Mouse (Mus musculus): ENCODE results near the gene Actl6b. TPM values are rescaled to one million over a fixed set of nuclear protein-coding genes. Genes with fewer than 3 reads are reported as not detected.
"Not testable (repeated sequence)": the region's sequence is repeated elsewhere in the genome, so short reads cannot be mapped to it uniquely, and the experiment has no call there.

The Actl6b gene
- polyA plus RNA-seq, 1 experiment from 2014 or later = 285 TPM

- Histone ChIP-seq H3K9me3 (no peaks in the 10 kb centered on the region), H3K4me3 (no peak overlapping the region), H3K36me3 (no peaks in the 10 kb centered on the region), H3K4me1 (replicated peaks) (peaks cover 8% of the 10 kb centered on the region), H3K27me3 (peaks cover 10% of the 10 kb centered on the region), H3K9ac (no peak overlapping the region), H3K27ac (replicated peaks) (no peak overlapping the region), H3K4me2 (no peak overlapping the region)
- 77% methylated on average over 5 of the region's 5 CpGs for WGBS
- ATAC-seq (ENCODE audit: low FRiP score, low read depth) = no peak
These were observed 59.8 kb downstream of the Actl6b start for GRCm38 (mm10) chr5:137613076-137613475.

- Histone ChIP-seq H3K4me3 (no peak within 1 kb of the TSS), H3K27ac (replicated peaks) (no peak within 1 kb of the TSS), H3K9ac (no peak within 1 kb of the TSS), H3K27me3 (peaks cover 6% of the 10 kb centered on the region; the same call in 1 of the 2 replicates), H3K9me3 (no peaks in the 10 kb centered on the region), H3K36me3 (no peaks in the 10 kb centered on the region), H3K4me2 (no peak within 1 kb of the TSS), H3K4me1 (replicated peaks) (peaks cover 3% of the 10 kb centered on the region)
- ATAC-seq (ENCODE audit: low FRiP score, low read depth) = no peak
- 66% methylated on average over 11 of the region's 11 CpGs for WGBS
These were observed 60.2 kb downstream of the Actl6b start, which contains the start of gene Pcolce for GRCm38 (mm10) chr5:137613550-137613949. Gene Pcolce, minus strand, starts transcription at chr5:137613784.

GRCm38 (mm10) chr5:137614921-137615320, 61.6 kb downstream of the Actl6b start:
- 93% methylated on average over 2 of the region's 2 CpGs for WGBS
- not testable (repeated sequence) for H3K4me2 ChIP-seq; H3K27ac ChIP-seq (replicated peaks); H3K9ac ChIP-seq; H3K4me3 ChIP-seq; ATAC-seq (ENCODE audit: low FRiP score, low read depth); H3K9me3 ChIP-seq; H3K36me3 ChIP-seq; H3K4me1 ChIP-seq (replicated peaks); H3K27me3 ChIP-seq

DNA sequence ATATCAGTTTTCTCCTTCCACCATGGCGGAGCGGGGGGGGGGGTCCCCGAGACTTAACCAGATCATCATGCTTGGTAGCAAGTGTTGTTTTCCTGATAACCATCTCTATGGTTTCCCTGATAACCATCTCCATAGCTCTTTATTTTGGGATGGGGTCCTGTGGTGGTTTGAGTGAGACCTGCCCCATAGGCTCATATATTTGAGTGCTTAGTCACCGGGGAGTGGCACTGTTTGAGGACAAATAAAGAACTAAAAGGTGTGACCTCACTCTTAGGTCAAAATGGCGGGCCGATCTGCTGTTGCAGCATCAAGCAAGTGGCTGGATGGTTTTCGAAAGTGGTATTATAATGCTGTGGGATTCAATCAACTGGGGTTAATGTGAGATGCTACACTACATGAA, 62.0 kb downstream of the Actl6b start:
- H3K27ac ChIP-seq (replicated peaks) = no peak overlapping the region
- WGBS = 94% methylated on average over 7 of the region's 7 CpGs
- ATAC-seq (ENCODE audit: low FRiP score, low read depth) = no peak
- no peaks in the 10 kb centered on the region for H3K9me3 ChIP-seq
- H3K4me3 ChIP-seq = no peak overlapping the region
- no peaks in the 10 kb centered on the region for H3K27me3 ChIP-seq
- H3K36me3 ChIP-seq = no peaks in the 10 kb centered on the region
- no peaks in the 10 kb centered on the region for H3K4me1 ChIP-seq (replicated peaks)
- H3K4me2 ChIP-seq = no peak overlapping the region
- H3K9ac ChIP-seq = no peak overlapping the region

Small RNA genes within 50 kb of the gene (microRNA-seq; reads per million reads assigned to microRNA genes)
- gene Mir6418 = 1.1 reads per million

Other genes starting within 250 kb of the Actl6b start
- 100 and 103 TPM in 2 replicates for gene Srrt, start 245.8 kb upstream of the Actl6b start, polyA plus RNA-seq (2015; fragmentation: Nextera tagmentation; extraction: Ambion mirVana)
- 17.3 TPM in 2 replicates for gene Trip6, start 239.1 kb upstream of the Actl6b start, polyA plus RNA-seq (2015; fragmentation: Nextera tagmentation; extraction: Ambion mirVana)
- 24.6 and 26.8 TPM in 2 replicates for gene Slc12a9, start 219.9 kb upstream of the Actl6b start, polyA plus RNA-seq (2015; fragmentation: Nextera tagmentation; extraction: Ambion mirVana)
- 8.2 and 8.4 TPM in 2 replicates for gene Ephb4, start 203.4 kb upstream of the Actl6b start, polyA plus RNA-seq (2015; fragmentation: Nextera tagmentation; extraction: Ambion mirVana)
- 0.18 TPM in 2 replicates for gene Zan, start 76.5 kb upstream of the Actl6b start, polyA plus RNA-seq (2015; fragmentation: Nextera tagmentation; extraction: Ambion mirVana)
- 81.0 and 81.8 TPM in 2 replicates for gene Pop7, start 51.0 kb upstream of the Actl6b start, polyA plus RNA-seq (2015; fragmentation: Nextera tagmentation; extraction: Ambion mirVana)
- 16.4 and 18.4 TPM in 2 replicates for gene Gigyf1, start 35.0 kb upstream of the Actl6b start, polyA plus RNA-seq (2015; fragmentation: Nextera tagmentation; extraction: Ambion mirVana)
- gene Epo, start 20.3 kb upstream of the Actl6b start, polyA plus RNA-seq (2015; fragmentation: Nextera tagmentation; extraction: Ambion mirVana) = not detected in 2 replicates
- gene Gnb2, start 20.0 kb upstream of the Actl6b start, polyA plus RNA-seq (2015; fragmentation: Nextera tagmentation; extraction: Ambion mirVana) = 516 and 544 TPM in 2 replicates
- gene Tfr2, start 16.3 kb downstream of the Actl6b start, polyA plus RNA-seq (2015; fragmentation: Nextera tagmentation; extraction: Ambion mirVana) = 6.1 and 6.4 TPM in 2 replicates
- gene Mospd3, start 47.5 kb downstream of the Actl6b start, polyA plus RNA-seq (2015; fragmentation: Nextera tagmentation; extraction: Ambion mirVana) = 59.7 and 73.5 TPM in 2 replicates
- gene Pcolce, start 60.3 kb downstream of the Actl6b start, polyA plus RNA-seq (2015; fragmentation: Nextera tagmentation; extraction: Ambion mirVana) = 16.6 and 19.4 TPM in 2 replicates
- gene Fbxo24, start 75.5 kb downstream of the Actl6b start, polyA plus RNA-seq (2015; fragmentation: Nextera tagmentation; extraction: Ambion mirVana) = 0.12 and 0.31 TPM in 2 replicates
- 17.2 and 18.2 TPM in 2 replicates for gene Lrch4, start 75.6 kb downstream of the Actl6b start, polyA plus RNA-seq (2015; fragmentation: Nextera tagmentation; extraction: Ambion mirVana)
- gene Gm20605, start 75.7 kb downstream of the Actl6b start, polyA plus RNA-seq (2015; fragmentation: Nextera tagmentation; extraction: Ambion mirVana) = 7.4 and 9.2 TPM in 2 replicates
- gene Sap25, start 87.8 kb downstream of the Actl6b start, polyA plus RNA-seq (2015; fragmentation: Nextera tagmentation; extraction: Ambion mirVana) = 5.5 and 6.1 TPM in 2 replicates
- 0.09 and 0.12 TPM in 2 replicates for gene Irs3, start 92.2 kb downstream of the Actl6b start, polyA plus RNA-seq (2015; fragmentation: Nextera tagmentation; extraction: Ambion mirVana)
- gene Agfg2, start 131.2 kb downstream of the Actl6b start, polyA plus RNA-seq (2015; fragmentation: Nextera tagmentation; extraction: Ambion mirVana) = 20.2 and 20.3 TPM in 2 replicates
- gene Nyap1, start 188.1 kb downstream of the Actl6b start, polyA plus RNA-seq (2015; fragmentation: Nextera tagmentation; extraction: Ambion mirVana) = 44.1 and 48.5 TPM in 2 replicates
- 84.5 and 88.6 TPM in 2 replicates for gene Tsc22d4, start 192.2 kb downstream of the Actl6b start, polyA plus RNA-seq (2015; fragmentation: Nextera tagmentation; extraction: Ambion mirVana)
- 43.4 and 44.7 TPM in 2 replicates for gene Ppp1r35, start 225.3 kb downstream of the Actl6b start, polyA plus RNA-seq (2015; fragmentation: Nextera tagmentation; extraction: Ambion mirVana)
- gene Mepce, start 234.1 kb downstream of the Actl6b start, polyA plus RNA-seq (2015; fragmentation: Nextera tagmentation; extraction: Ambion mirVana) = 9.7 and 11.0 TPM in 2 replicates
- gene Zcwpw1, start 234.3 kb downstream of the Actl6b start, polyA plus RNA-seq (2015; fragmentation: Nextera tagmentation; extraction: Ambion mirVana) = 11.9 and 12.8 TPM in 2 replicates

Data from hindbrain, embryonic 15.5 days (tissue).